Mouse (Mus musculus) limb, embryonic 14.5 days (tissue): ENCODE data around the gene 1700113H08Rik. TPM values are rescaled to one million over a fixed set of nuclear protein-coding genes. Genes with fewer than 3 reads are reported as not detected.

Source experiments
- ATAC-seq: fragments of 200-750 bp; cut with Nextera tagmentation; 2 replicates; pipeline ENCODE4 v1.8.0; 2017; ENCODE audit warnings: low read depth, moderate number of reproducible peaks, moderate TSS enrichment; ENCODE audit not compliant: low FRiP score
- DNase-seq: peaks from one replicate; pipeline ENCODE4 v3.0.0-alpha.2; 2015; ENCODE audit warnings: low spot score
- H3K27ac ChIP-seq: fragments of 300-500 bp; sonication (generic); replicated peaks from 2 replicates; pipeline ENCODE4 v1.5.1; 2014; ENCODE audit warnings: low read depth, mild to moderate bottlenecking, low read length, moderate library complexity, mixed read lengths
- H3K27me3 ChIP-seq: fragments of 300-500 bp; sonication (generic); 2 replicates; pipeline ENCODE4 v1.6.1; 2014; ENCODE audit warnings: low read length, mixed read lengths; ENCODE audit not compliant: control insufficient read depth, insufficient read depth
- H3K36me3 ChIP-seq: fragments of 300-500 bp; sonication (generic); 2 replicates; pipeline ENCODE4 v1.6.1; 2014; ENCODE audit warnings: mild to moderate bottlenecking, low read length, moderate library complexity, mixed read lengths; ENCODE audit not compliant: control insufficient read depth, insufficient read depth
- H3K4me1 ChIP-seq: fragments of 300-500 bp; sonication (generic); 2 replicates; pipeline ENCODE4 v1.6.1; 2014; ENCODE audit warnings: antibody characterized with exemption, low read length, mixed read lengths; ENCODE audit not compliant: control insufficient read depth, insufficient read depth
- H3K4me2 ChIP-seq: fragments of 300-500 bp; sonication (generic); replicated peaks from 2 replicates; pipeline ENCODE4 v1.6.1; 2014; ENCODE audit warnings: low read depth, mild to moderate bottlenecking, low read length, moderate library complexity; ENCODE audit not compliant: severe bottlenecking
- H3K4me3 ChIP-seq: fragments of 300-500 bp; sonication (generic); replicated peaks from 2 replicates; pipeline ENCODE4 v1.5.1; 2014; ENCODE audit warnings: low read length
- H3K9ac ChIP-seq: fragments of 300-500 bp; sonication (generic); 2 replicates; pipeline ENCODE4 v1.6.1; 2014; ENCODE audit warnings: mild to moderate bottlenecking, low read depth, low read length, moderate library complexity; ENCODE audit not compliant: severe bottlenecking
- H3K9me3 ChIP-seq: fragments of 300-500 bp; sonication (generic); 2 replicates; pipeline ENCODE4 v1.6.1; 2016; ENCODE audit warnings: low read length; ENCODE audit not compliant: control insufficient read depth
- POLR2A ChIP-seq: fragments of 200-500 bp; IDR thresholded peaks from 2 replicates; pipeline ENCODE4 v1.8.0; 2012; ENCODE audit warnings: inconsistent platforms, mild to moderate bottlenecking, moderate library complexity, borderline replicate concordance; ENCODE audit not compliant: insufficient read depth, insufficient read length; ENCODE audit errors: extremely low read depth
- WGBS: fragments of 180-500 bp; shearing (Covaris S2); extraction: QIAGEN DNeasy Blood & Tissue Kit; methylation state at CpG from one replicate; pipeline ENCODE4 v1.1.7; 2014; 5-methylcytosine and 5-hydroxymethylcytosine counted together
- polyA plus RNA-seq, 2 experiments: library from polyadenylated mRNA; depleted of rRNA in 1 of 2; stranded (reverse) in 1 of 2; unstranded in 1 of 2; fragments of >200 nt; fragmentation: Nextera tagmentation in 1 of 2; extraction: Ambion mirVana in 1 of 2; gene quantifications; 2 replicates each; pipeline versions ENCODE4 v1.2.1 to v1.2.3; 2012 to 2014

Gene 1700113H08Rik
- polyA plus RNA-seq, 2 experiments: not detected

GRCm38 (mm10) chr10:87239332-87240008 lies 181.6 kb downstream of the 1700113H08Rik start:
- Histone ChIP-seq H3K27me3 (no peaks in the 10 kb centered on the region), H3K9ac (no peak overlapping the region), H3K4me1 (no peaks in the 10 kb centered on the region), H3K9me3 (no peaks in the 10 kb centered on the region), H3K4me3 (no peak overlapping the region), H3K36me3 (no peaks in the 10 kb centered on the region), H3K27ac (no peak overlapping the region), H3K4me2 (no peak overlapping the region)
- WGBS: 83% methylated on average over 9 of the region's 9 CpGs
- no peak for TF ChIP-seq POLR2A
- DNase-seq: no peak
- ATAC-seq: no peak

- no peaks in the 10 kb centered on the region for H3K36me3 ChIP-seq
- no peak for DNase-seq
- no peaks in the 10 kb centered on the region for H3K9me3 ChIP-seq
- H3K4me3 ChIP-seq: no peak overlapping the region
- no peak for ATAC-seq
- TF ChIP-seq POLR2A: no peak
- 83% methylated on average over 3 of the region's 3 CpGs for WGBS
- no peak overlapping the region for H3K4me2 ChIP-seq
- no peak overlapping the region for H3K9ac ChIP-seq
- no peak overlapping the region for H3K27ac ChIP-seq
- no peaks in the 10 kb centered on the region for H3K27me3 ChIP-seq
- no peaks in the 10 kb centered on the region for H3K4me1 ChIP-seq
Measured at GRCm38 (mm10) chr10:87271724-87272123, 213.9 kb downstream of the 1700113H08Rik start.

- DNase-seq: no peak
- Histone ChIP-seq H3K9me3 (no peaks in the 10 kb centered on the region), H3K4me1 (no peaks in the 10 kb centered on the region), H3K36me3 (no peaks in the 10 kb centered on the region), H3K27me3 (no peaks in the 10 kb centered on the region), H3K4me3 (no peak overlapping the region), H3K9ac (no peak overlapping the region), H3K27ac (no peak overlapping the region), H3K4me2 (no peak overlapping the region)
- TF ChIP-seq POLR2A: no peak
- WGBS: 70% methylated on average over 8 of the region's 8 CpGs
- no peak for ATAC-seq
Measured at GRCm38 (mm10) chr10:87272133-87272622, 214.3 kb downstream of the 1700113H08Rik start.

GRCm38 (mm10) chr10:87275075-87275474 lies 217.2 kb downstream of the 1700113H08Rik start:
- H3K4me3 ChIP-seq: no peak overlapping the region
- H3K27me3 ChIP-seq: no peaks in the 10 kb centered on the region
- no peak overlapping the region for H3K9ac ChIP-seq
- H3K9me3 ChIP-seq: no peaks in the 10 kb centered on the region
- no peak for TF ChIP-seq POLR2A
- H3K27ac ChIP-seq: no peak overlapping the region
- no peaks in the 10 kb centered on the region for H3K4me1 ChIP-seq
- H3K4me2 ChIP-seq: no peak overlapping the region
- no peaks in the 10 kb centered on the region for H3K36me3 ChIP-seq
- no peak for DNase-seq
- no peak for ATAC-seq

Other genes starting within 250 kb of the 1700113H08Rik start
- 0.20 and 0.76 TPM in 2 replicates for gene Stab2, start 50.0 kb upstream of the 1700113H08Rik start, polyA plus RNA-seq (2012; rRNA removed)
- gene Stab2, start 50.0 kb upstream of the 1700113H08Rik start, polyA plus RNA-seq (2014; fragmentation: Nextera tagmentation; extraction: Ambion mirVana): 0.28 and 0.92 TPM in 2 replicates